Mouse (Mus musculus) olfactory bulb, adult 2 months (tissue): ENCODE measurements around the gene Srp68.

Source experiments
- CTCF ChIP-seq: fragments of 200-500 bp; IDR thresholded peaks from 2 replicates; pipeline ENCODE4 v1.5.1; 2012; ENCODE audit warnings: low read depth, mild to moderate bottlenecking, low read length, moderate library complexity; ENCODE audit not compliant: insufficient read depth
- POLR2A ChIP-seq: fragments of 200-500 bp; IDR thresholded peaks from 2 replicates; pipeline ENCODE4 v1.6.1; 2012; ENCODE audit warnings: mild to moderate bottlenecking, low read depth, low read length, moderate library complexity; ENCODE audit not compliant: insufficient read depth

DNA sequence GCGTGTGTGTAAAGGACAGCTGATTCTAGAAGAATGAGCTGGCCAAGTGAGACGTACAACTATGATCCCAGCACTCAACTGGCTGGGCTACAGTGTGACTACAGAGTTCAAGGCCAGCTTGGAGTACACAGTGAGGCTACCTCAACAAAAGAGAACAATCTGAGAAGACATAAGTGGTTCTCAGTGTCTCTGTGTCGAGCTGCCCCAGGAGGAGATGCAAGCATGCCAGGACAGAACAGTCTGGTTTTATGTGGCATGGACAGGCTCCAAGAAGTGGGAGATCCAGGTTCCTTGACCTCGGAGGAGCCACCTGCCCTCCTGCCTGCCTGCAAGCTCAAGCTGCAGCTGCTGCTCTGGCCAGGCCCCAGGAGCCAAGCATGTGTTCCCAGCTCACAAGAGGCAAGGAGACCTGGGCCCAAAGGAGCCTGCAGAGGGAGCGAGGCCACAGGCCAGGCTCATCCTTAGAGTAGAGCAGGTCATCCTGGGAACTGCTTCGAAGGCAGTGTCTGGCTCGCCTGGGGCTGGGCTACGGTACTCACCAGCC is 22.2 kb upstream of the Srp68 start:
- TF ChIP-seq CTCF (no peak), POLR2A (no peak)
